Mouse (Mus musculus): ENCODE data around the gene Gm5737.

Gm5737 gene

GRCm38 (mm10) chr7:120850165-120850564, 38.0 kb downstream of the Gm5737 start:
- peaks cover 75% of the 10 kb centered on the region for H3K27me3 ChIP-seq (ENCODE audit: insufficient read depth, low read length)
- peaks cover 23% of the 10 kb centered on the region for H3K4me1 ChIP-seq (replicated peaks; ENCODE audit: low read depth, low read length)
- no peaks in the 10 kb centered on the region for H3K9me3 ChIP-seq (ENCODE audit: low read length)
- TF ChIP-seq POU5F1 (IDR thresholded peaks at IDR 0.05; ENCODE audit: borderline replicate concordance, low read length) = no peak
- H3K36me3 ChIP-seq (ENCODE audit: insufficient read depth, low read length) = peaks cover 18% of the 10 kb centered on the region; the same call in 1 of the 2 replicates
- H3K4me3 ChIP-seq (replicated peaks; ENCODE audit: low read length) = no peak overlapping the region

GRCm38 (mm10) chr7:120859854-120860253, 47.7 kb downstream of the Gm5737 start:
- no peaks in the 10 kb centered on the region for H3K36me3 ChIP-seq (ENCODE audit: insufficient read depth, low read length)
- H3K4me1 ChIP-seq (replicated peaks; ENCODE audit: low read depth, low read length) = peaks cover 42% of the 10 kb centered on the region
- TF ChIP-seq POU5F1 (IDR thresholded peaks at IDR 0.05; ENCODE audit: borderline replicate concordance, low read length) = no peak
- TF ChIP-seq NANOG (IDR thresholded peaks at IDR 0.05; ENCODE audit: borderline replicate concordance, low read length) = no peak
- TF ChIP-seq CTCF (conservative IDR thresholded peaks at IDR 0.05; ENCODE audit: low read length) = no peak
- H3K27me3 ChIP-seq (ENCODE audit: insufficient read depth, low read length) = peaks cover 9% of the 10 kb centered on the region
- H3K4me3 ChIP-seq (replicated peaks; ENCODE audit: low read length) = no peak overlapping the region
- no peaks in the 10 kb centered on the region for H3K9me3 ChIP-seq (ENCODE audit: low read length)

- H3K36me3 ChIP-seq (ENCODE audit: insufficient read depth, low read length) = no peaks in the 10 kb centered on the region
- H3K4me1 ChIP-seq (replicated peaks; ENCODE audit: low read depth, low read length) = peaks cover 52% of the 10 kb centered on the region
- H3K9me3 ChIP-seq (ENCODE audit: low read length) = no peaks in the 10 kb centered on the region
- no peak overlapping the region for H3K4me3 ChIP-seq (replicated peaks; ENCODE audit: low read length)
- TF ChIP-seq CTCF (conservative IDR thresholded peaks at IDR 0.05; ENCODE audit: low read length) (no peak), NANOG (IDR thresholded peaks at IDR 0.05; ENCODE audit: borderline replicate concordance, low read length) (peak; percentile 48)
- peaks cover 6% of the 10 kb centered on the region for H3K27me3 ChIP-seq (ENCODE audit: insufficient read depth, low read length)
Observed at GRCm38 (mm10) chr7:120860799-120861487, 48.8 kb downstream of the Gm5737 start.

GRCm38 (mm10) chr7:120861488-120862047, 49.4 kb downstream of the Gm5737 start:
- peaks cover 3% of the 10 kb centered on the region; the same call in 1 of the 2 replicates for H3K27me3 ChIP-seq (ENCODE audit: insufficient read depth, low read length)
- TF ChIP-seq CTCF (conservative IDR thresholded peaks at IDR 0.05; ENCODE audit: low read length) (no peak), POU5F1 (IDR thresholded peaks at IDR 0.05; ENCODE audit: borderline replicate concordance, low read length) (no peak)
- peaks cover 57% of the 10 kb centered on the region for H3K4me1 ChIP-seq (replicated peaks; ENCODE audit: low read depth, low read length)

GRCm38 (mm10) chr7:120862196-120862595, 50.0 kb downstream of the Gm5737 start:
- H3K4me1 ChIP-seq (replicated peaks; ENCODE audit: low read depth, low read length) = peaks cover 57% of the 10 kb centered on the region
- H3K9me3 ChIP-seq (ENCODE audit: low read length) = no peaks in the 10 kb centered on the region
- peaks cover 3% of the 10 kb centered on the region; the same call in 1 of the 2 replicates for H3K27me3 ChIP-seq (ENCODE audit: insufficient read depth, low read length)
- TF ChIP-seq NANOG (IDR thresholded peaks at IDR 0.05; ENCODE audit: borderline replicate concordance, low read length) = no peak
- TF ChIP-seq CTCF (conservative IDR thresholded peaks at IDR 0.05; ENCODE audit: low read length) = no peak
- TF ChIP-seq POU5F1 (IDR thresholded peaks at IDR 0.05; ENCODE audit: borderline replicate concordance, low read length) = no peak
- H3K4me3 ChIP-seq (replicated peaks; ENCODE audit: low read length) = no peak overlapping the region
- H3K36me3 ChIP-seq (ENCODE audit: insufficient read depth, low read length) = no peaks in the 10 kb centered on the region

More at GRCm38 (mm10) chr7:120861488-120862047, 49.4 kb downstream of the Gm5737 start:
- no peaks in the 10 kb centered on the region for H3K36me3 ChIP-seq (ENCODE audit: insufficient read depth, low read length)
- H3K4me3 ChIP-seq (replicated peaks; ENCODE audit: low read length) = no peak overlapping the region
- no peaks in the 10 kb centered on the region for H3K9me3 ChIP-seq (ENCODE audit: low read length)

GRCm38 (mm10) chr7:120862626-120863025, 50.5 kb downstream of the Gm5737 start:
- Histone ChIP-seq H3K9me3 (ENCODE audit: low read length) (no peaks in the 10 kb centered on the region), H3K36me3 (ENCODE audit: insufficient read depth, low read length) (no peaks in the 10 kb centered on the region), H3K27me3 (ENCODE audit: insufficient read depth, low read length) (peaks cover 3% of the 10 kb centered on the region; the same call in 1 of the 2 replicates), H3K4me3 (replicated peaks; ENCODE audit: low read length) (no peak overlapping the region), H3K4me1 (replicated peaks; ENCODE audit: low read depth, low read length) (peaks cover 57% of the 10 kb centered on the region)
- TF ChIP-seq POU5F1 (IDR thresholded peaks at IDR 0.05; ENCODE audit: borderline replicate concordance, low read length) (no peak), CTCF (conservative IDR thresholded peaks at IDR 0.05; ENCODE audit: low read length) (no peak), NANOG (IDR thresholded peaks at IDR 0.05; ENCODE audit: borderline replicate concordance, low read length) (no peak)

GRCm38 (mm10) chr7:120863476-120863875, 51.3 kb downstream of the Gm5737 start:
- no peaks in the 10 kb centered on the region for H3K9me3 ChIP-seq (ENCODE audit: low read length)
- TF ChIP-seq CTCF (conservative IDR thresholded peaks at IDR 0.05; ENCODE audit: low read length) (no peak), NANOG (IDR thresholded peaks at IDR 0.05; ENCODE audit: borderline replicate concordance, low read length) (no peak), POU5F1 (IDR thresholded peaks at IDR 0.05; ENCODE audit: borderline replicate concordance, low read length) (no peak)
- H3K4me3 ChIP-seq (replicated peaks; ENCODE audit: low read length) = no peak overlapping the region

GRCm38 (mm10) chr7:120865100-120865499, 52.9 kb downstream of the Gm5737 start:
- Histone ChIP-seq H3K36me3 (ENCODE audit: insufficient read depth, low read length) (no peaks in the 10 kb centered on the region), H3K4me1 (replicated peaks; ENCODE audit: low read depth, low read length) (peaks cover 52% of the 10 kb centered on the region), H3K4me3 (replicated peaks; ENCODE audit: low read length) (no peak overlapping the region), H3K9me3 (ENCODE audit: low read length) (no peaks in the 10 kb centered on the region), H3K27me3 (ENCODE audit: insufficient read depth, low read length) (no peaks in the 10 kb centered on the region)
- no peak for TF ChIP-seq POU5F1 (IDR thresholded peaks at IDR 0.05; ENCODE audit: borderline replicate concordance, low read length)
- TF ChIP-seq NANOG (IDR thresholded peaks at IDR 0.05; ENCODE audit: borderline replicate concordance, low read length) = no peak
- TF ChIP-seq CTCF (conservative IDR thresholded peaks at IDR 0.05; ENCODE audit: low read length) = no peak

More at GRCm38 (mm10) chr7:120863476-120863875, 51.3 kb downstream of the Gm5737 start:
- H3K36me3 ChIP-seq (ENCODE audit: insufficient read depth, low read length) = no peaks in the 10 kb centered on the region
- peaks cover 57% of the 10 kb centered on the region for H3K4me1 ChIP-seq (replicated peaks; ENCODE audit: low read depth, low read length)
- H3K27me3 ChIP-seq (ENCODE audit: insufficient read depth, low read length) = no peaks in the 10 kb centered on the region
